Mouse (Mus musculus) A20 (cell line): ENCODE results near the gene Lmln.
"Not testable (repeated sequence)": the region's sequence is repeated elsewhere in the genome, so short reads cannot be mapped to it uniquely, and the experiment has no call there.

Experiments
- DNase-seq: peaks from one replicate; pipeline ENCODE4 v3.0.0-alpha.2; 2011; ENCODE audit warnings: low read depth, low spot score

Gene Lmln

DNA sequence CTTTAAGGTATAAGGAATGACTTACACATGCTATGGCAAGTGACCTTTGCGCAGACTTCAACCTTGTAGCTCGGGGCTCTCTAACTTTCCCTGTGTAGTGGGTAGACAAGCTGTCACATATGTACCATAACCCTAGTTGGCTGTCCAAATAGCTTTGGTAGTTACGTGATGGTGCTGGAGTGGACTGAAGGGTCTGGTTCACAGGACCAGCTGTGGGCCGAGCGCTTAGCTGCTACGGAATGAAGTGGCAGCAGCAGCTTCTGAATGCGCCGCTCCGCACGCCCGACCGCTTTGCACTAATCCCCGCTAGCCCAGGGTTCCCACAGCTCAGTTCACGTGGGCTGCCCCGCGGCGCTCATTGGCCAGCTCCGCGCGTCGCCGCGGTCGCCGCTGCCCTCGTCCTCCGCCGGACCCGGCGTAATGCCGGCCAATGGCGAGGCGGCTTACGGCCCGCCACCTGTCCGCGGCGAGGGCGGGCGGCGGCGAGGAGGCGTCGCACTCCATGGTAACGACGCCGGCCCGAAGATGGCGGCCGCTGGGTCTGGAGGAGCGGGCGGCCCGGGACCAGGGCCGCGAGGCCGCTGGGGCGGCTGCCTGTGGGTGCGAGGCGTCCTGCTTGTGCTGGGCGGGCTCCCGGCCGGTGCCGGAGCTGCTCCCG lies at the start of gene Lmln:
Lmln (plus strand) TSS at position 498 of the 658 bp plus-strand sequence.
- peak; percentile 94 for DNase-seq

DNA sequence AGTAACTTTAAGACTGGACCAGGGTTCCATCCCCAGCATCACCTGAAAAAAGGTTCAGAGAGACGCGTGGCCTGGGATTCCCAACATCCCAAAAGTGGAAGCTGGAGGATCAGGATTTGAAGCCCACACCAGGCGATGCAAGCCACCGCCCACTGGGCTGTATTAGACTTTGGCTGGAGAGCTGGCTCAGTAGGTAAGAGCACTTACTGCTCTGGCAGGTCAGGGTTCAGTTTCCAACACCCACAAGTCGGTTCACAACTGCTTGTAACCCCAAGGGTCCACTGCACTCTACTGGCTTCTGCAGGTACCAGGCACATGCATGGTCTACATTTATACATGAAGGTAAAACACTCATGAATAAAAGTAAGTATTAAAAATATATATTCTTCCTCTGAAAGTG lies 48.5 kb upstream of the Lmln start:
- DNase-seq: no peak

DNA sequence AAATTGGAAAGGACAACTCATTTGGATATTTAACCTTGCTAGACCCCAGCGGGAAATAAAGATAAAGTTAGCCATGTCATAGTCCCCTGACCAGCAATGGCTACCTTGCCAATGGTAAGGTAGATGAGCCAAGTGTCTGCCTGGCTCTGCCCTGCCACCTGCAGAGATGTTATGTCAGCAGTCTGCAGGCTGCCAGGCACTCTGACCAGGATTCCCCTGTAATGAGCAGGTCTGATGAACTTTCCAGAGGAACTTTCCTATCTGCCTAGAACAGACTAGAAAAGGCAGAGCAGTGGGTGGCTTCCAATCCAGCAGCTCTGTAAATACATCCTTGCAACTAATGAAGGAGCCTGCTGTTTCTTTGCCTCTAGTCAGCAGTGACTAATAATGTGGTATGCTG lies 47.4 kb upstream of the Lmln start:
- no peak for DNase-seq

DNA sequence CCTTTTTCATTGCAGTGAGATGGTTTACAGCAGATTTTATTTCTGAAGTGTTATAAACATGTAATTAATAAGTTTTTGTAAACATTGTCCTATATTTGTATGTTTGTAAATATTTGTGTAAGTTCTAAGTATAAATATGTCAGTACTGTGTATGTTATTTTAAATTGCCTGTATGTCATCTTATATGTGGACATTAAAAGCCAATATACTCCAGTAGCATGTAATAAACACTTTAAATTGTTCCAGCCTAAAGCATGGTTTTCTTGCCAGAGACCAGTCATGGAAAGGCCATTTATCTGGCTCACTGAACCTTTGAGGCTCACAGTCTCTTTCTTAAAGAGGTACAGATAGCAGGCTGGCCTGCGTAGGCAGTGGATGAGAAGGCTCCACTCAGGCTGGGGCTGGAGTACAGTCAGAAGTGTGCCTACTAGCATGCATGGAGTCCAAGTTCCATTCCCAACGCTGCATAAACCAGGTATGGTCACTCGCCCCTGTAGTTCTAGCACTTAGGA lies 46.9 kb upstream of the Lmln start:
- DNase-seq: no peak

DNA sequence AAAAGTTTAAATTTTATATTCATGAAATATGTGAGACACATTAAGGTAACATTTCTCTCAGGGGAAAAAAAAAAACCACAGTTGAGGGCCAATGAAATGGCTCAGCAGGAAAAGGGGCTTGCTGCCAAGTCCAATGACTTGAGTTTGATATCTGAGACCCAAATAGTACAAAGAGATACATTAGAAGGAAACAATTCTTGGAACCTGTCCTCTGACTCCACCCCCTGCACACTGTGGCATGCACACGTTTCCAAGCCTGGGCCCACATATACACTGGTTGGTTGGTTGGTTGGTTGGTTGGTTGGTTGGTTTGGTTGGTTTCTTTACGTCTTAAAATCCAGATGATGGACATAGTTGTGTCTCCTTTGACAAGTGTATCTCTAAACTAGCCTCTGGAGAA lies 46.3 kb upstream of the Lmln start:
- no peak for DNase-seq

DNA sequence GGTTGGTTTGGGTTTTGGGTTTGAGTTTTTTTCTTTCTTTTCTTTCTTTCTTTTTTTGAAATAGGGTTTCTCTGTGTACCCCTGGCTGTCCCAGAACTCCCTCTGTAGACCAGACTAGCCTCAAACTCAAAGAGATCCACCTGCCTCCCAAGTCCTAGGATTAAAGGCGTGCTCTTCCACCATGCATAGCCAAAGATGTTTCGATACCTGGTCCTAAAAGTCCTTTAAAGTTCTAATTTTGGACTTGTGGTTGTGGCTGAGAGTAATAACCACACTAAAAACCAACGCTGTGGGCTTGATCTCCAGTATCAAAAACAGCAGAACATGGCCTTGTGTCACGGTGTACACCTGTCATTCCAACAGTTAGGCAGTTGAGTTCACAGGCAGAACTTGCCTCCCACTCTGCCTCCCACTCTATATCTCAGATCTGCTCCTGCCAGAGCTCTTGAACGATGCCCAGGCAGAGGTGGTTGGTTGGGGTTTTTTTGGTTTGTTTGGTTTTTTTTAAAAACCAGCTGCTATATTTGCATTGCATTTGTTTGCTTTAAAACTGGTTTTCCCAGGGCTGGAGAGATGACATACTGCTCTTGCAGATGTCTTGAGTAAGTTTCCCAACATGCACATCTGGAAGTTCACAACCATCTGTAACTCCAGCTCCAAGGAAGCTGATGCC lies 44.5 kb upstream of the Lmln start:
- DNase-seq: peak; percentile 26

DNA sequence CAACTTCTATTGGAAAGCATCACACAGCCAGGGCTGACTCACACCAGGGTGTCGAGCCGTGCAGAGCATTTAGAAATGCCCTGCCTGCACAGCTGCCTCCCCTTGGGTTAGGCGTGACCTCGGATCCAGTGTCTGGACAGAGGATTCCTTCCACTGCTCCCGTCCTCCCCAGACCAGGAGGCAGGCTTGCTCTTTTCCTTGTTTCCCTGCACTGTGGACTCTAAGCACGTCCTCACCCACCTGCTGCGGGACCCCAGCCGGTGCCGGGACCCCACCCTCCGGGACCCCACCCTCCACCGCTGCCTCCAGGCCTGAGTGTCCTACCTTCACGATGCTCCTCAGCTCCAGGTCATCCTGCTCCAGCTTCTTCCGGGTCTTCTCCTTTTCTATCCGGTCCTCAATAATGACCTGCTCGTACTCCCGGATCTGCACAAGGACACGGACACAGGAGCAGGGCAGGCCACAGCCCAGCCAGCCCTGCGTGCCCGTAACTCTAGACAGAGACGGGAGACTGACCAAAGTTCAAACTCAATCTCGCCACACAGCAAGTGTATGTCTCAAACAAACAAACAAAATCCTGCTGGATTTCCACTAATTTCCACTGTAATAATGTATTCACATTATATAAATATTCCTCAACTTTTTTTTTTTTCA lies 43.1 kb upstream of the Lmln start:
- DNase-seq: no peak

DNA sequence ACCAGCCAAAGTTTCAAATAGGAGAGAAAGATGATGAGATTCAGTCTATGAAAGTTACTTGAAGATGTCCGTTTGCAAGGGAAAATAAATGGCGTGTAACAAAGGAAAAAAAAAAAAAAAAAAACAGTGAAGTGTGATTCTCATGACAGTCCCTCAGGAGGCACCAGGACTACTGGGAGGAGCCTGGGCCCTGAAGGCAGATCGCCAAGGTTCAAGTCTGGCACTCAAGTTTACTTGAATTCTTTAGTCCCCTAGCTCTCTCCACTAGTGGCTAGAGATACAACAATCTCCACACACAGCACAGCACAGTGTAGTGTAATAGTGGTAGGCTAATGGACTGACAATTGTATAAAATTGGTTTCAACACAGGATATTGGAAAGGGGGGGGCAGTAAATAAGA lies 40.9 kb upstream of the Lmln start:
- no peak for DNase-seq

DNA sequence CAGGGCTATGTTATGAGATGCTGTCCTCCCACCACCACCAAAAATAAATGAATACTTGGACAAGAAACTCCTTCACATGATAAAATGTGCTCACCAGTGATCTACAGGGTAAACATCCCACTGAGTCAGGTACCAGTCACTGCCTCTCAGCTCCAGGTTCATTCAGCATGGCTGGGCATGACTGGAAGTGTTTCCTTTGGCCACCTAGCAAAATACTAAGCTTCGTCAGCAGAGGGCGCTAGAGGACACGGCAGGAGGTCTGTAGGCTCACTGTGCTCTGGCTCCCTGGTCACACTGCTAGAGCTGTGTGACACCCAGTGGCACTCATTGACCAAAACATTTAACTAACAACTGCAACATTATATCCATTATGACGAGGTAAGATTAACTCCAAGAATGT lies 38.6 kb upstream of the Lmln start:
- DNase-seq: peak; percentile 87

DNA sequence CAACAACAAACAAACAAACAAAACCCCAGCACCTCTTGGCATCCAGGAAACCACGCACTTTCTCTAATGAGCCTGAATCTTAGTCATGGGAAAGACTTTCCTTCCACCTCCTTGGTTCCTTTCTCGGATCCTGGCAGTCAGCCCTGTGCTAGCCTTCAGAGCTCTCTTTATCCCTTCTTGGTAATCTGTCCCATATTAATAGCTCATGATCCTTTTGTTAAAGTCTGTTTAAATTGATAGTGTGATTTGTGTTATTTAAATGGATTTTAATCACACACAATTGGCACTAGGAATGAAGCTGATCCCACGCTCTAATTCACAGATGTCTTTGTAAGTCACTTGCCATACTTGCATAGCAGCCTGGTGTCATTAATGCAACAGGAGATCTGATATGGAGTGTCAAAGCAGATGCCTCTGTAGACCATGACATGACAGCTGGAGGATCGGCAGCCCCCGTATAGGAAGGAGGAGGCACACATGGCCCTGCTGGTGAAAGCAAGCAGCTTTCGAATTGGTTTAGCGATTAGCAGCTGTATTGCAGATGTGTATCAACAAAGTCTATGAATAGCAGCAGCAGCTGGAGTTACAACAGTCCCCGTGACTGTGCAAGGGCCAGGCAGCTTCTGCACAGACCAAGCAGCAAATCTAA lies 37.7 kb upstream of the Lmln start:
- DNase-seq: peak; percentile 57

DNA sequence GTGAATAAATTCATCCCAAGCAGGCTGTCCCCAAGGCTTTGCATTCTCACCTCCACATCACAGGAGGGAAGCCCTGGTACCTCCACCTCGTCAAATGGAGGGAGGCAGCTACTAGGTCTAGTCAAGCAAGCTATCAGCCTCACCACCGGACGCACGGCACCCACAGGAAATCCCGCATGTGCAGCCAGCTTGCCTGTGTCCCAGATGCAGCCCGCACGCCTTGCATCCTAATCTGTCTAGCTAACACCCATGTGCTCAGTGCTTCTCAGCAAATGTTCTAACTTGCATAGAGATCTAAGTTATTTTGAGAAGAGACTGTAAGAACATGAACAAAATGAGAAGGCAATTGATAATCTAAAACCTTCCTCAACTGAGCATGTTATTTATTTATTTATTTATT lies 36.0 kb upstream of the Lmln start:
- DNase-seq: no peak

DNA sequence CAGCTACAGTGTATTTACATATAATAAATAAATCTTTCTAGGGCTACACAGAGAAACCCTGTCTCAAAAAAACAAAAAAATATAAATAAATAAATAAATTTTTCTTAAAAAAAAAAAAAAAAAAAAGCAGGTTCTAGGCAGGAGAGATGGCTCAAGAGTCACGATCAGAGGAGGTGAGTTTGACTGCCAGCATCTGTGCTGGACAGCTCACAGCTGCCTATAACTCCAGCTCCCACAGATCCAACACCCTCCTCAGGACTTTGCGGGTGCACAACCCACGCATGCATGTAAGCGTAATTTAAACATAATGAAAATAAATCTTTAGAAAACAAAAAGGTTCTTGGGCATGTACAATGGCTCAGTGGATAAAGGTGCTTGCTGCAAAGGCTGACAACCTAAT lies 26.3 kb upstream of the Lmln start:
- DNase-seq: no peak

DNA sequence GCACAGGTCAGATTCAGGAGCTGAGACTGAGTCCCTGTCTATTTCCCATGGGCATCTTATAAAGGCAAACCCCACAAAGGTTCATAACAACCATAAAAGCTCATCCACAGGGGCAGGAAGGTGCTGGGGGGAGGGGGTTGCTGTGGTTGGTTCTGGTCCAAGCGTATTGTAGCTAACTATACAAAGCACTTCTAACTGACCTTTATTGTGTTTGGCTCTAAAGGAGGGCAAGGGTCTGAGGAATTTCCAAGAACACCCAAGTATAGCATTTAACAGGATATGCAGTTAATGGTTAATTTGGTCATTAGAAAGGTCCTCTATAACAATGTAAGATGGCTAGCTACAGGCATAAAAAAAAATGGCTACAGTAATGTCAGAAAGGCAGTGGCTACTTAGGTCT lies 19.6 kb upstream of the Lmln start:
- peak; percentile 16 for DNase-seq

DNA sequence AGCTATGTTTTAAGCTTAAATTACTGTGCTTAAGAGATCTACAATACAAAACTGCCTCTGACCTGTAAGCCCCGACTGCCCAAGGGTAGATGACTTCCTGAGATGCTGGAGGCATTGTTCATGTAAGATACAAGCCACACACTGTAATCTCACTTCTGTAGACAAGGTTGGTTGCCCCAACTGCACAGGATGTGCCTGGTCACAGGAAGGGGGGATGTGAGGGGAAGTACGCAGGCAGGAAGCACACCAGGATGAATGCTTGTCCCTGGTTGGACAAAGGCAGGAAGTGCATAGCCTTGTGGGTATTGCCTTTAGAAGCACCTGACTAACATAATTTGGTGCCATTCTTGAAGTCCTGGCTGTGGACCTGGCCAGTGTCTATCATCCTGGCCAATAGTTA lies 19.1 kb upstream of the Lmln start:
- peak; percentile 72 for DNase-seq

DNA sequence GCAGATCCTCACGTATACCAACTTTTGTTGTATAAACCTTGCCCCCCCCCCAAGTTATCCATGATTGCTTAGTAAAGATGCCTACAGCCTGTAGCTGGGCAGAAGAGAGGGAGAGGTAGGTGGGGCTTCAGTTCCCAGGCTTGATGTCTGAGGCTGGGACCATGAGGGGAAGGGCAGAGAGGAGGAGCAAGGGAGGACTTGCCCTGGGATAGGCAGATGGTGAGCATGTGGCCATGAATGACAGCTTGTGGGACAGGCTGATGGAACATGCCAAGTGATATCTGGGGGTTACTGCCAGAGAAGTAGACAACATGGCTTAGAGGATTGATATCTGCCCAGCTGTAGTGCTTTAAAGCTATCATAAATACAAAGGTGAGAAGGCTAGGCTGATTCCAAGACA lies 14.3 kb upstream of the Lmln start:
- DNase-seq: no peak

DNA sequence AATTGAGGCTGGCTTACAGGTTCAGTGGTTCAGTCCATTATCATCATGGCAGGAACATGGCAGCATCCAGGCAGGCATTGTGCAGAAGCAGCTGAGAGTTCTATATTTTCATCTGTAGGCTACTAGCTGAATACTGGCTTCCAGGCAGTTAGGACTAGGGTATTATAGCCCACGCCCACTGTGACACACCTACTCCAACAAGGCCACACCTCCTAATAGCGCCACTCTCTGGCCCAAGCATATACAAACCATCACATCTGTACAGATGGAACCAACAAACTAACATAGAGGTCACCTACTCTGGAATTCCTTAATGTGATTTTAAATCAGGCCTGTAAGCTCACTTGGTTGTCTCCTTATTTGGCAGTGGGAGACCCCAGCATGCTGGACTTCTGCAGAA lies 13.6 kb upstream of the Lmln start:
- DNase-seq: no peak

DNA sequence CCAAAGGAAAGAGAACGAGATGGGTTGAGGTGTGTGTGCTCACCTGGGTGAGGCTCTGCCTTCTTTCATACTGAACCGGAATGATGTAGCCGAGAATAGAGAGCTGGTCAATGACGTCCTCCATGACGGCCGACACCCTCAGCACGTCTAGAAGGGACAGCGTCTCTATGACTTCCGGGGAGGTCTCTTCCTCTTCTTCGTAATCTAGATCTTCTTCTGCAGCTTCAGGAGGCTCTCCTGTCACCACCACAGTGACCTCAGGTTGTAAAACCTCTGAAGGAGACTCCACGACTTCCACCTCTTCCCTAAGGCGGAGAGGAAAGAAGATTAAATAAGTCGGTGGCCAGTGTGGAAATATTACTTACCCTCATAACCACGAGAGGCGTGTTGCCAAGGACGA lies 12.5 kb upstream of the Lmln start:
- no peak for DNase-seq

DNA sequence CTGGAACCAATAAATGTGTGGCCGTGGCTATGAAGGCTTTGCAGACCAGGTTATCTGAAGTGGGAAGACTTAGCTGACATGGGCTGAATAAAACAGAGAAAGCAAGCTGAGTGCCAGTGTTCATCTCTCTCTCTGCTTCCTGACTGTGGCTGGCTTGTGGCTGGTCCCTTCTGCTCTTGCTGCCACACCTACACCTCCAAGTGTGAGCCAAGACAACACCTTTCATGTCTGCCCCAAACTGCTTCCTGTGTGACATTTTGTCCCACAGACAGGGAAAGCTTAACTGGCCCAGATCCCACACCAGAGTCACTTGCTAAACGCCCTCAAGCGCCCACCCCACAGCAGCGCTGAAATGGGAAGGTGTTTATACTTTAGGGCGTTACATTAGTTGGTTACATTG lies 9.2 kb upstream of the Lmln start:
- DNase-seq: no peak

DNA sequence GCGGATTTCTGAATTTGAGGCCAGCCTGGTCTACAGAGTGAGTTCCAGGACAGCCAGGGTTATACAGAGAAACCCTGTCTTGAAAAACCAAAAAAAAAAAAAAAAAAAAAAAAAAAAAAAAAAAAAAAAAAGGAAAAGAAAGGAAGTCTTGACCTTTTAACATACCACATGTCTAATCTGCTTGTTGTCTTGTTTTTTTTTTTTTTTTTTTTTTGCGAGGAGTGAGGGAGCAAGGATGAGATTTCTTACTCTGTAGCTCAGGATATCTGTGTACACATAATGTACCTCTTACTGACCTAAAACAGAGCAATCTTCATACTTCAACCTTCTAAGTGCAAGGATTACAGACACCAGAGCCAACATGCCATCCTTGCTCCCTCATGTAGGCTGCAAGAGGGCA lies 7.4 kb upstream of the Lmln start:
- not testable (repeated sequence) for DNase-seq

DNA sequence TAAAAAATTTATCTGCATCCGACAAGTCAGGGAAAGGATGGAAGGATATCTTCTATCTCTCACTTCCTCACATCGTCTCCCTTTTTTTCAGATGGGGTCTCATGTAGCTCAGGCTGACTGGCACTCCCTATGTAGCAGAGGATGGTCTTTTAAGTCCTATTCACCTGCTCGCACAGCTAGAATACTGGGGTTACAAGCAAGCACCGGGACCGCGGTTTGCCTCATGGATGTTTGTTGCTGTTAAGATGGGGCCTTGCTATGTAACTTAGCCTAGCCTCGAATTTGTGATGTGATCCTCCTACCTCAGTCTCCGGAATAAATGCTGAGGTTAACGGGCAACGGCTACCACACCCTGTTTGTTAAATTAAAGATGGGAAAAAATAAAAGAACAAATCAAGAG lies 6.7 kb upstream of the Lmln start:
- DNase-seq: no peak

DNA sequence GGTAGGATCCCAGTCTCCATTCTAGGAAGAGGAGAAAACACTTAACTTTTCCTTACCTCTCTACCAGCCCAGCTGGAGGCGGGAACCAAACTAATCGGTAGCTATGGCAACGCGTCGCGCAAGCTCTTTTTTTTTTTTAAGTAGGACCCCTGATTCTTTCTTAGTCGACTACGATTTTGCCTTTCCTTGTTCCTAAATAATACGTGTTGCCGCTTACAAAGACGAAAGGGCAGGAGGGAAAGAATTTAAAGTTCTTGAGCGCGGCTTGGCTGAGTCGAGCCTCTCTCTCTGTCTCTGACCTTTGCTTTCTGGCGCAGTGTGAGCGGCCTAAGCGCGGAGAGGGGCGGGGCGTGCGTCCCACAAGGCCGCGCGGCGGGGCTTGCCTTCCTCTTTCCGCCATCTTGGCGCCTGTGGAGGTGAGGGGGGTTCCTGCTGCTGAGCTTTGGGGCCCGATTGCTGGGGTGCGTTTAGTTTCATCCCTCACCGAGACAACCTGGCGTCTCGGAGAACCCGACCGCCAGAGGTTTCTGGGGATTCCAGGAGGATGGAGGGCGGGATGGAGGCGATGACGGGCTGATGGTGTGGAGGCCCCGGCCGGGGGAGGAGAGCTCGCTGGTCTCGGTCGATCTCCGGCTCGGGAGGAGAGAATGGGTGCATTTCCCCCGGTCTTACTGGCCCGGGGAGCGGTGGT lies 6.1 kb upstream of the Lmln start, which contains the start of the genes Iqcg and Rpl35a:
Iqcg (minus strand) TSS at position 124 of the 691 bp plus-strand sequence.
Rpl35a (plus strand) TSS at position 359 of the 691 bp plus-strand sequence.
- DNase-seq: peak; percentile 95

DNA sequence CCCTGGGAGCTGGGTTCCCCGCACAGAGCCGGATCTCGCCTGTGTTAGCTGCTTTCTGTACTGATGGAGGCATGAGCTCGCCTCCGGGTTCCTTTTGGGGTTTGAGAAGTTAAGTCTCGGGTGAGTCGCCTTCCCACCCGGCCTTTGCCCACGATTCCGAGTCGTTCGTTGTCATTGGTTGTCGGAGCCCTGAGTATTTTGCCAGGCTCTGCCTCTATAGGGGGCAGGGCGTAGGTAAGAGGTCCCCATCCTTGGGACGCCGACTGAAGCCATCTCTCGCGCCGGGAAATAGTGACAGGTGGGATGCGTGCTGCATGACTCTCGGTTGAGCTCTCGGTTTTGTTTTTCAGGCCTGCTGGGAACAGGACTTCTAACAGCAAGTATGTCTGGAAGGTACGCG lies 5.5 kb upstream of the Lmln start:
- DNase-seq: no peak
